Mouse (Mus musculus): Measurements from ENCODE around the gene Gm1110. TPM values are rescaled to one million over a fixed set of nuclear protein-coding genes. Genes with fewer than 3 reads are reported as not detected.
"Not testable (repeated sequence)": the region's sequence is repeated elsewhere in the genome, so short reads cannot be mapped to it uniquely, and the experiment has no call there.

Gene Gm1110
- under 1 TPM in 1 of 2 experiments, not detected in 1; 0.38 TPM for polyA plus RNA-seq (2017; shearing (Covaris generic))

DNA sequence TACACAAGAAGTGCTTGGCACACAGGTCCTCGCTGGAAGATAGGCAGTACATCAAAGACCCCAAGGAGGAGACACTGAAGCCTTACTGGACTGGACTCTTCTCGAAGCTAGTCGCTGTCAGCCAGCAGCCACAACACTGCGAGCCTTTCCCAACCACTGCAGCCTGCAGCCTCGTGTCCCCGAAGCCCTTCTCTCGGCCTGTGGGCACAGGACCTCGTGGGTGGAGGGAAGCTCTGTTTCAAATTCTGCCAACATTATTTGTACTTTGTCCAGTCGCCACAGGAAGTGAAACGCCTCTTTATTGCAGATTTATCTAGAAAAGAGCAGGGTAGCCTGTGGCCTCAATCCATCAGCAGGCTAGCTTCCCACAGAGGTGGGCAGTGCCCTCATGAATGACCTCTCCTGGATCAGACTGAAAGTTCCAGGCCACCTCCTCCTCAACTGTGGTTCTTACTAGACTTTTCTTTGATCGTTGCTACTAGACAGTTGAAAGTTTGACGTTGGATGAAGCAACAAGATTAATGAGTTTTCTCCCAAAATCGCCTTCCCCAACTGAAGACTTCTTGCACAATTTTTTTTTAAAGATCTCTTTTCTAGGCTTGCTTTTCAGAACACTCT is at the start of gene Gm1110:
Gm1110 (minus strand) TSS at position 203 of the 618 bp plus-strand sequence.
- ATAC-seq: no peak

DNA sequence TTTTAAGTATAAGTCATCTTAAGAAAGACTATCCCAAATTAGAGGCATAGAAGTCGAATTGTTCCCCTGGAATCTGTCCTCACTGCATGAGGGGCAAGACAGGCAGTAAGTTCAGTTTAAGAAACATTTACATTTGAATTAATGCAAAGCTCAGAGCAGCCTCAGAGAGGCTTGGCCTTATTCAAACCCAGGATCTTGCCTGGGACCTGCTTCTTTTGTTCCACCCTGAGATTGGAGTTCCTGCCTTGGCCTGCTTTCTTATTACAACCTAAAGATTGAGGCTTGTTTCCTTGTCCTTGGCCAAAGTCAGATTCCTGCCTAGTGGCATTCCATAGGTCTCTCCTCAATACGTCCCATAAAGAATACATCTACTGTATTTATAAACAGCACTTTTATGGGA is 24.9 kb upstream of the Gm1110 start:
- ATAC-seq: no peak

DNA sequence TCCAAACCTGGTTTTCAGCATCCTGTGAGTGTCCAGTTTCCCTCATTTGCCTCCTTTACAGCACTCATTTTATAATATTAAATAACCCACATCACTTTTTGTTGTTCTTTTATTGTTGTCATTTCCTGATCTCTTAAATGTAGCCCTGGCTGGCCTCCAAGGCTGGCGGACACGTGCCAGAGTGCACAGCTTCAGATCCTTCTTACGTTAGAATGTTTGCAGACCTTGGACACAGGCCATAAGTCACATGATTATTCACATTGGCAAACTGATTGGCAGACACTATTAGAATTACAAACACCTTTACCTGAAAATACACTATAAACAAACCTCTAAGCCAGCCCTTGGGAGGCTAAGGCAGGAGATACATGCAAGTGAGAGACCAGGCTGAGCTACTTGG is 1.2 kb upstream of the Gm1110 start:
- no peak for ATAC-seq

DNA sequence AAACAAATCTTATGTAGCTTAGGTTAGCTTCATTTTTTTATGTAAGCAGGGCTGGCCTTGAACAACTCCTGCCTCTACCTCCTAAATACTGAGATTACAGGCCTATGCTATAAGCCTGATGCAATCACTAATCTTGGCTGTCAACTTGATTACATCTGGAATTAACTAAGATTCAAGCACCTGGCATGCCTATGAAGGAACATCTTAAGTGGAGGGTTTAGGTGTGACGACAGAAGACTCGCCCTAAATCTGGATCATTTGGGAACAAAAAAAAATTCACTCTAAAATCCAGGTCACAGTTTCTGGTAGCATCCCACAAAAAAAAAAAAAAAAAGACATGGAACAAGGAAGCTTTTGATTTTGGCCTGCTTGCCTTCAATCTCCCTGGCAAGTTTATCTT is 3.1 kb downstream of the Gm1110 start:
- no peak for ATAC-seq

DNA sequence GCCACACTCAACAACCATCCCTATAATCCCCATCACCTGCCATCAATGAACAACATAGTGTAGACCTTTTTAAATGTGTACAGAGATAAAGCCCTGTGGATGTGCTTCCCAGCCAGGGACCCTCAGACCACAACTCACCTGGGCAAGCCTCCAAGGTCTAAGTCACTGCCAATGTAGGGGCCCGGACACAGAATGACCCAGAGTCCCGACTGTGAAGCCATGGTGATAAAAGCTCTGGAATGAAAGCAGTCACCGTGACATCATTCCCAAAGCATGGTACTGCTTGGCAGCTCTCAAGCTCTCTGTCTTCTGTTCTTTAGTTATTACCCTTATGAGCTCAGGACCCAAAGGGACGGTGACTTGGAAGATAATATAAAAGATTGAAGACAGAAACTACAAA is 9.8 kb downstream of the Gm1110 start:
- no peak for ATAC-seq

DNA sequence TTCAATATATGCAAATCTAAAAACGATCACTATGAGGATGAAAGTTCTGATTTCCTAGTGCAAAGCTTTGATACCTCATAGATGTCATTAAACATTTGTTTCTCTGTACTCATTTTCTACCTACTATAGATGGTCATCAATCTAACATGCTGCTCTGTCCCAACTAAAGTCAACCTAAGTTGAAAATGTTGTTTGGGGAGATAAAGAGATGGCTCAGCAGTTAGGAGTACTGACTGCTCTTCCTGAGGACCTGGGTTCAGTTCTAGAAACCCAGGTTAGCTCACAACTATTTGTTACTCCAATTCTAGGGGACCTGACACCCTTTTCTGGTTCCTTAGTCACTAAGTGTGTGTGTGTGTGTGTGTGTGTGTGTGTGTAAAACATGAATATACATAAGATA is 11.7 kb downstream of the Gm1110 start:
- no peak for ATAC-seq

DNA sequence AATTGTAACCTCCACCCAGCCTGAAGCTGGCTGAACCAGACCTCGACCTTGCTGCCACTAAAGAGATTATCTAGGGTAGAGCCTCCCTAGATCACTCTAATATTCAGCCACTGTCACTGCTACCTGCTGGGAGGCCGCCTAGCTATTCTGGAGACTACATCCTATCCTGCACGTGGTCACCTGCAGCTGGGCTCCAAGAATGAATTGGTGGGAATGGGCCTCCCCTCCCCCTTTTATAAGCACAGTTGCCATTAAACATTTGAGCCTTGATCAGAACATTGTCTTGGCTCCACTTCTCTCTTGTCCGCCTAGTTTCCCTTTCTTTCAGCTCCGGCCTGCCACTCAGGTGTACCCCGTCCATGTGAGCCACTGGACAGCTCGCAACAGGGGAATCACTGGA is 53.1 kb downstream of the Gm1110 start:
- ATAC-seq: not testable (repeated sequence)

DNA sequence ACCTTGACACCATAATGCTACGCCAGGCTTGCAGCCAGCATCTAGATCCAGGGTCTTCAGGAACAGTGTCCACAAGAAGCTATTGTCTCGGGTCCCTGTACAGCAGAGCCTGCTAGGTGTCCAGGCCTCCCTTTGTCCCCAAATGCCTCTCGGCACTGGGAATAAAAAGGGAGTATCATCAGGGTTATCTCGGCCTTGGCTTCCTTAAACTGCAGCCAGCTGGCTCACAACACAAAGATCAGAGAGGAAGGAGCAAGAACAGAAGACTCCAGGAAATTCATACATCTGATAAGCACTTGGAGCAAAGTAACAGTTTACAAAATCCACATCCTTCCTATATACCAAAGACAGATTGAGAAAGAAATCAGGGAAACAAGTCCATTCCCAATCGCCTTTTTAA is 62.2 kb downstream of the Gm1110 start, which contains the start of gene Glb1l3:
Glb1l3 (minus strand) TSS at position 140 of the 400 bp plus-strand sequence.
- no peak for ATAC-seq

DNA sequence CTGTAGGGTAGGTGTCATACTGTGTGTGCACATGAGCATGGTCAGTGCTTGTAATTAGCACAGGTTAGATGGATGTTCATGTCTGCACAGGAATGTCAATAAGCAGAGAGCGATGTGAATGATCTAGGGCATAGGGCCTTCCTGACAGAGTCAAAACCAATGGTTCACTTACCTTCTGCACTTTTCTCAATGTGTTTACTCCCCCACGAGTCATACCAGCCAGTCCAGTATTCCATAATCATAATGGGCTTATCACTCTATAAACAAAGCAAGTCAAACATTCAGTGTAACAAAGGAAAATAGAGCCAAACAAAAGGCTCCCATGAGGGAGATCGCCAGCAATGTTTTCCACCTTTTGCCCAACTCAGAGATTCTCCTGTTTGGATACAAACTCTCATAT is 91.8 kb downstream of the Gm1110 start:
- no peak for ATAC-seq

Other genes starting within 250 kb of the Gm1110 start
- gene B3gat1, start 189.4 kb downstream of the Gm1110 start, polyA plus RNA-seq (2017; shearing (Covaris generic)): not detected
- gene Glb1l2, start 116.6 kb downstream of the Gm1110 start, polyA plus RNA-seq (2017; shearing (Covaris generic)): not detected
- not detected for gene Glb1l3, start 62.2 kb downstream of the Gm1110 start, polyA plus RNA-seq (2017; shearing (Covaris generic))
- 10 to 100 TPM; 30.3 to 40.8 TPM for gene Acad8, start 76.5 kb upstream of the Gm1110 start, polyA plus RNA-seq (2017; shearing (Covaris generic))
- gene Thyn1, start 76.6 kb upstream of the Gm1110 start, polyA plus RNA-seq (2017; shearing (Covaris generic)): 10 to 100 TPM; 72.1 to 72.7 TPM
- gene Vps26b, start 107.0 kb upstream of the Gm1110 start, polyA plus RNA-seq (2017; shearing (Covaris generic)): 10 to 100 TPM in 1 of 2 experiments, 1 to 10 TPM in 1; 7.3 to 12.9 TPM
- 10 to 100 TPM; 24.6 to 32.4 TPM for gene Ncapd3, start 107.1 kb upstream of the Gm1110 start, polyA plus RNA-seq (2017; shearing (Covaris generic))
- under 1 TPM; 0.32 to 0.39 TPM for gene Jam3, start 232.3 kb upstream of the Gm1110 start, polyA plus RNA-seq (2017; shearing (Covaris generic))